Mouse (Mus musculus): ENCODE measurements around the gene Hoxa5. TPM values are rescaled to one million over a fixed set of nuclear protein-coding genes. Genes with fewer than 3 reads are reported as not detected.

Gene Hoxa5
- polyA plus RNA-seq, 1 experiment from 2014 or later = 1.8 TPM

- H3K36me3 ChIP-seq = no peaks in the 10 kb centered on the region
- peaks cover 38% of the 10 kb centered on the region for H3K4me1 ChIP-seq (replicated peaks)
- H3K27ac ChIP-seq = peak overlapping the region; percentile 95
- peak overlapping the region; percentile 81 for H3K4me3 ChIP-seq
- H3K27me3 ChIP-seq (ENCODE audit: insufficient read depth, poor library complexity, severe bottlenecking) = peaks cover 100% of the 10 kb centered on the region
- DNase-seq (ENCODE audit: low spot score) = peak; percentile 67
- no peaks in the 10 kb centered on the region for H3K9me3 ChIP-seq
- under 1% methylated on average over 42 of the region's 42 CpGs for WGBS
These were observed 36.0 kb downstream of the Hoxa5 start for GRCm38 (mm10) chr6:52168191-52169055.

- Histone ChIP-seq H3K27me3 (ENCODE audit: insufficient read depth, poor library complexity, severe bottlenecking) (peaks cover 100% of the 10 kb centered on the region), H3K27ac (peak overlapping the region; percentile 95), H3K36me3 (no peaks in the 10 kb centered on the region; the same call in 1 of the 2 replicates), H3K4me1 (replicated peaks) (peaks cover 33% of the 10 kb centered on the region), H3K9me3 (no peaks in the 10 kb centered on the region), H3K4me3 (peak overlapping the region; percentile 81)
- peak; percentile 59 for DNase-seq (ENCODE audit: low spot score)
- WGBS = under 1% methylated on average over 14 of the region's 14 CpGs
These were observed 36.6 kb downstream of the Hoxa5 start for GRCm38 (mm10) chr6:52167736-52168161.

GRCm38 (mm10) chr6:52167176-52167575, 37.2 kb downstream of the Hoxa5 start:
- 9% methylated on average over 1 of the region's 1 CpGs for WGBS
- no peaks in the 10 kb centered on the region; the same call in 1 of the 2 replicates for H3K36me3 ChIP-seq
- no peak for DNase-seq (ENCODE audit: low spot score)
- H3K9me3 ChIP-seq = no peaks in the 10 kb centered on the region
- peaks cover 28% of the 10 kb centered on the region for H3K4me1 ChIP-seq (replicated peaks)
- peak overlapping the region; percentile 95 for H3K27ac ChIP-seq
- H3K4me3 ChIP-seq = peak overlapping the region; percentile 81
- peaks cover 100% of the 10 kb centered on the region for H3K27me3 ChIP-seq (ENCODE audit: insufficient read depth, poor library complexity, severe bottlenecking)

GRCm38 (mm10) chr6:52166431-52167077, 37.8 kb downstream of the Hoxa5 start:
- WGBS = 3% methylated on average over 4 of the region's 4 CpGs
- H3K27ac ChIP-seq = peak overlapping the region; percentile 95
- peak overlapping the region; percentile 81 for H3K4me3 ChIP-seq
- peaks cover 100% of the 10 kb centered on the region for H3K27me3 ChIP-seq (ENCODE audit: insufficient read depth, poor library complexity, severe bottlenecking)
- H3K36me3 ChIP-seq = no peaks in the 10 kb centered on the region; the same call in 1 of the 2 replicates
- DNase-seq (ENCODE audit: low spot score) = peak; percentile 50
- H3K4me1 ChIP-seq (replicated peaks) = peaks cover 21% of the 10 kb centered on the region
- no peaks in the 10 kb centered on the region for H3K9me3 ChIP-seq

GRCm38 (mm10) chr6:52165441-52166370, 38.7 kb downstream of the Hoxa5 start:
- Histone ChIP-seq H3K4me1 (replicated peaks) (peaks cover 15% of the 10 kb centered on the region), H3K9me3 (no peaks in the 10 kb centered on the region), H3K4me3 (peak overlapping the region; percentile 81), H3K27me3 (ENCODE audit: insufficient read depth, poor library complexity, severe bottlenecking) (peaks cover 100% of the 10 kb centered on the region), H3K36me3 (no peaks in the 10 kb centered on the region; the same call in 1 of the 2 replicates), H3K27ac (peak overlapping the region; percentile 95)
- peak; percentile 64 for DNase-seq (ENCODE audit: low spot score)
- WGBS = under 1% methylated on average over 28 of the region's 28 CpGs

- under 1% methylated on average over 25 of the region's 25 CpGs for WGBS
- Histone ChIP-seq H3K27me3 (ENCODE audit: insufficient read depth, poor library complexity, severe bottlenecking) (peaks cover 100% of the 10 kb centered on the region), H3K27ac (peak within 1 kb of the TSS; percentile 95), H3K9me3 (no peaks in the 10 kb centered on the region), H3K36me3 (no peaks in the 10 kb centered on the region; the same call in 1 of the 2 replicates), H3K4me3 (peak within 1 kb of the TSS; percentile 81), H3K4me1 (replicated peaks) (peaks cover 15% of the 10 kb centered on the region)
- DNase-seq (ENCODE audit: low spot score) = peak; percentile 83
These were observed 39.6 kb downstream of the Hoxa5 start, which contains the start of gene Hoxa2 for GRCm38 (mm10) chr6:52164626-52165440. Gene Hoxa2, minus strand, starts transcription at chr6:52164831.

GRCm38 (mm10) chr6:52164051-52164625, 40.2 kb downstream of the Hoxa5 start:
- WGBS = under 1% methylated on average over 39 of the region's 39 CpGs
- Histone ChIP-seq H3K4me1 (replicated peaks) (peaks cover 21% of the 10 kb centered on the region), H3K9me3 (no peaks in the 10 kb centered on the region), H3K36me3 (no peaks in the 10 kb centered on the region; the same call in 1 of the 2 replicates), H3K27me3 (ENCODE audit: insufficient read depth, poor library complexity, severe bottlenecking) (peaks cover 100% of the 10 kb centered on the region), H3K27ac (peak overlapping the region; percentile 95), H3K4me3 (peak overlapping the region; percentile 81)
- DNase-seq (ENCODE audit: low spot score) = peak; percentile 77

- under 1% methylated on average over 17 of the region's 17 CpGs for WGBS
- peaks cover 100% of the 10 kb centered on the region for H3K27me3 ChIP-seq (ENCODE audit: insufficient read depth, poor library complexity, severe bottlenecking)
- peak overlapping the region; percentile 81 for H3K4me3 ChIP-seq
- H3K4me1 ChIP-seq (replicated peaks) = peaks cover 28% of the 10 kb centered on the region
- no peaks in the 10 kb centered on the region; the same call in 1 of the 2 replicates for H3K36me3 ChIP-seq
- H3K27ac ChIP-seq = peak overlapping the region; percentile 95
- no peaks in the 10 kb centered on the region for H3K9me3 ChIP-seq
- DNase-seq (ENCODE audit: low spot score) = peak; percentile 73
These were observed 40.9 kb downstream of the Hoxa5 start for GRCm38 (mm10) chr6:52163366-52164031.

- peaks cover 100% of the 10 kb centered on the region for H3K27me3 ChIP-seq (ENCODE audit: insufficient read depth, poor library complexity, severe bottlenecking)
- WGBS = 1% methylated on average over 14 of the region's 14 CpGs
- H3K9me3 ChIP-seq = no peaks in the 10 kb centered on the region
- no peaks in the 10 kb centered on the region; the same call in 1 of the 2 replicates for H3K36me3 ChIP-seq
- H3K4me3 ChIP-seq = peak overlapping the region; percentile 81
- H3K27ac ChIP-seq = peak overlapping the region; percentile 95
- DNase-seq (ENCODE audit: low spot score) = peak; percentile 52
- peaks cover 35% of the 10 kb centered on the region for H3K4me1 ChIP-seq (replicated peaks)
These were observed 41.6 kb downstream of the Hoxa5 start for GRCm38 (mm10) chr6:52162611-52163365.

- WGBS = 3% methylated on average over 1 of the region's 1 CpGs
- Histone ChIP-seq H3K36me3 (no peaks in the 10 kb centered on the region; the same call in 1 of the 2 replicates), H3K4me3 (peak overlapping the region; percentile 81), H3K4me1 (replicated peaks) (peaks cover 36% of the 10 kb centered on the region), H3K27ac (peak overlapping the region; percentile 95), H3K9me3 (no peaks in the 10 kb centered on the region), H3K27me3 (ENCODE audit: insufficient read depth, poor library complexity, severe bottlenecking) (peaks cover 100% of the 10 kb centered on the region)
- peak; percentile 3 for DNase-seq (ENCODE audit: low spot score)
These were observed 42.4 kb downstream of the Hoxa5 start for GRCm38 (mm10) chr6:52162093-52162380.
